Mouse (Mus musculus) neural tube, embryonic 15.5 days (tissue): Measurements from ENCODE around the gene Gm30083. TPM values are rescaled to one million over a fixed set of nuclear protein-coding genes. Genes with fewer than 3 reads are reported as not detected.

Source experiments
- ATAC-seq: fragments of 200-750 bp; cut with Nextera tagmentation; 2 replicates; pipeline ENCODE4 v1.8.0; 2017; ENCODE audit warnings: mild to moderate bottlenecking, moderate TSS enrichment, moderate library complexity; ENCODE audit not compliant: low FRiP score
- H3K27ac ChIP-seq: fragments of 300-500 bp; sonication (generic); replicated peaks from 2 replicates; pipeline ENCODE4 v1.5.1; 2015; ENCODE audit warnings: mild to moderate bottlenecking, inconsistent platforms
- H3K27me3 ChIP-seq: fragments of 300-500 bp; sonication (generic); replicated peaks from 2 replicates; pipeline ENCODE4 v1.6.1; 2015; ENCODE audit warnings: inconsistent platforms
- H3K36me3 ChIP-seq: fragments of 300-500 bp; sonication (generic); 2 replicates; pipeline ENCODE4 v1.6.1; 2015; ENCODE audit warnings: inconsistent platforms
- H3K4me1 ChIP-seq: fragments of 300-500 bp; sonication (generic); 2 replicates; pipeline ENCODE4 v1.6.1; 2015; ENCODE audit warnings: inconsistent platforms
- H3K4me2 ChIP-seq: fragments of 300-500 bp; sonication (generic); 2 replicates; pipeline ENCODE4 v1.6.1; 2015; ENCODE audit warnings: inconsistent platforms, mild to moderate bottlenecking, moderate library complexity
- H3K4me3 ChIP-seq: fragments of 300-500 bp; sonication (generic); replicated peaks from 2 replicates; pipeline ENCODE4 v1.5.1; 2015; ENCODE audit warnings: mild to moderate bottlenecking, inconsistent platforms
- H3K9ac ChIP-seq: fragments of 300-500 bp; sonication (generic); replicated peaks from 2 replicates; pipeline ENCODE4 v1.6.1; 2015; ENCODE audit warnings: mild to moderate bottlenecking, inconsistent platforms
- H3K9me3 ChIP-seq: fragments of 300-500 bp; sonication (generic); replicated peaks from 2 replicates; pipeline ENCODE4 v1.6.1; 2016; ENCODE audit warnings: inconsistent platforms
- WGBS: fragments of 180-500 bp; shearing (Covaris S2); methylation state at CpG from one replicate; pipeline ENCODE4 v1.1.7; 2015; ENCODE audit warnings: mixed read lengths; 5-methylcytosine and 5-hydroxymethylcytosine counted together
- polyA plus RNA-seq: library from polyadenylated mRNA; unstranded; fragments of >200 nt; fragmentation: Nextera tagmentation; extraction: Ambion mirVana; gene quantifications from 2 replicates; pipeline ENCODE4 v1.2.1, GENCODE M21; 2015

Gene Gm30083
- not detected in 2 replicates for polyA plus RNA-seq

DNA sequence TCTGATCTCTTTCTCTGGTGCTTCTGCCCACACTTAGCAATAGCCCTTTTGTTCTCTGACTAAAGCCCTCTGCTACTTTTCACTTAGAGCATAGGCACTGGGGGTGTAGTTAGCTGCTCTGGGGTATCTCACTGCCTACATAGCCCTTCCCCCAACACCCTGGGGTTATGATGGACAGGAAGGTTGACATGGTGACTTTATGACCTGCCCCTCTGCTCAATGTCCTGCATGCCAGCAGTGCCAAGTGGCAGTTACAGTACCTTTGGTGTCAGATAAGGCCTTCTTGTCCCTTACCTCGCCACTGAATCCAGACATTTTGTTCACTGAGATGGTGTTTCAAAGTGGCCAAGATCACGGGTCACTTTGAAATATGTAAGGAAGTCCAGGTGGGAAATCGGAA is at the start of gene Gm30083:
TSS of gene Gm30083 (minus strand) at position 120 of the 400 bp plus-strand sequence.
- no peaks in the 10 kb centered on the region for H3K4me1 ChIP-seq
- WGBS = 91% methylated on average over 3 of the region's 3 CpGs

DNA sequence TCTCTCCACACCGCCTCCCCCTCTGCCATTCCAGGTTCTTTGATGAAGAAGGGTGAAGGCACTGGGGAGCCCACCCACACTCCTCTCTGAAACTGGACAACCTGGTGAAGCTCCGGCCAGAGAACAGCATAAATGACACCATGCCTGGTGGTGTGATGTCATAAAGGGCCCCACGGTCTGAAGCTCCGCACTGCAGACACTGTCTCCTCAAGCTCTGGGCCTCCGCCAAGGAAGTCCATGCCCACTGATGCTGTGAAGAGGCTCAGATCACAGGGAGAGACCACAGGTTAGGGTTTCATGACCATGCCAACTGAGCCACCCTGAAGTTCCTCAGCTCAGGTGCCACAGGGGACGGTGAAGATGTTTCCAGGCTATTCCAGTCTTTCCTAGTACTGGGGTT is 37.5 kb upstream of the Gm30083 start, which contains the start of gene Antxrl:
TSS of gene Antxrl (plus strand) at position 192 of the 400 bp plus-strand sequence.
- Histone ChIP-seq H3K36me3 (no peaks in the 10 kb centered on the region), H3K27me3 (no peaks in the 10 kb centered on the region), H3K9ac (no peak within 1 kb of the TSS), H3K9me3 (no peaks in the 10 kb centered on the region), H3K4me2 (no peak within 1 kb of the TSS), H3K27ac (no peak within 1 kb of the TSS), H3K4me3 (no peak within 1 kb of the TSS), H3K4me1 (no peaks in the 10 kb centered on the region)
- no peak for ATAC-seq
- 90% methylated on average over 6 of the region's 6 CpGs for WGBS

More for the DNA sequence above, at the start of gene Gm30083:
- no peak within 1 kb of the TSS for H3K27ac ChIP-seq
- H3K36me3 ChIP-seq = no peaks in the 10 kb centered on the region
- H3K4me2 ChIP-seq = no peak within 1 kb of the TSS
- no peak within 1 kb of the TSS for H3K9ac ChIP-seq
- no peak for ATAC-seq
- no peaks in the 10 kb centered on the region for H3K9me3 ChIP-seq
- no peak within 1 kb of the TSS for H3K4me3 ChIP-seq
- no peaks in the 10 kb centered on the region for H3K27me3 ChIP-seq

DNA sequence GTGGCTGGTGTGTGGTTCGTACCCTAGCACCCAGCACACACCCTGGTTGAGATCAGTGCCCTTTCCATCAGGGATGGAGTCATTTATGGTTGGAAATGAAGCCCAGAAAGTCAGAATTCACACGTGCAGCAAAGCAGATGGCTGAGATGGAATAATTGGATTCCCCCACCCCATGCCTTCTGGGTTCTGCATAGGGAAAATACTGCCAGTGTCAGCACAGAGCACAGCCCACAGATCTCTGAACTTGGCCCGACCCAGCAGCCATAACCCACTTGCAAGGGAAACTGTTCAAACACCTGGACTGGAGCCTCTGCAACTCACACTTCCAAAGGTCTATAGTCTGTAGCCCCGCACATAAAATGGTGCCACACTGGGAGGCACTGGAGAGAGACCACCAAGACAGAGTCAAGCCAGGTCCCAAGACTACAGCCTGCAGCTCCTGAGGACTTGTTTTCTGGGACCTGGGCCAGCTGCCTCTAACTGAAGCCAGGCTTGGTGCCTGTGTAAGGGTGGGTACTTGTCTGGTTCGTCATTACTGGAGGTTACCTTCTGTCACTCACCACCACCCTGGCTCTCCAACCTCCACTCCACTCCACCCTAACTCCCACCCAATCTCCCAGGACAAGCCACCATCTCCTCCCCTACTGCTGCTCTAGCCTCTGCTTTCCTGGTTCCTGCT is 35.3 kb upstream of the Gm30083 start:
- no peak overlapping the region for H3K4me2 ChIP-seq
- ATAC-seq = no peak
- WGBS = 79% methylated on average over 5 of the region's 5 CpGs
- H3K4me1 ChIP-seq = no peaks in the 10 kb centered on the region
- no peak overlapping the region for H3K4me3 ChIP-seq
- no peak overlapping the region for H3K27ac ChIP-seq
- H3K9me3 ChIP-seq = no peaks in the 10 kb centered on the region
- H3K9ac ChIP-seq = no peak overlapping the region
- H3K36me3 ChIP-seq = no peaks in the 10 kb centered on the region
- H3K27me3 ChIP-seq = no peaks in the 10 kb centered on the region

DNA sequence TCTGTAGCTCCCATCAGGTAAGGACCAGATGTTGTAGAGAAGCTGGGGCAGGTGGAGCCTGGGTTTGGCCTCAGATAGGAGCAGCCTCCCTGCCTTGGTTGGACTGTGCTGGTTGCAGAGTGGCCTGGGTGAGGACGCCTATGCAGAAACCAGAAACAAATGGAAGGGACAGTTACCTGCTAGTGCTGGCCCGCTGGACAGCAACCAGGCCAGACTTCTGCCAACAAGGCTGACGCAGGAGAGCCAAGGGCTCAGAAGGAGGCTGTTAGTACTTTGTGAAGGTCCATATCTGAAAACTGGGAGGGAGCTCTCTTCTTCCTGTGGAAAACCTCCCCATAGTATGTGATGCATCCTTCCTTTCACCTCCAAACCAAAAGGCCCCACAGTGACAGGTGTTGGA is 28.4 kb upstream of the Gm30083 start:
- ATAC-seq = no peak
- no peaks in the 10 kb centered on the region for H3K27me3 ChIP-seq
- H3K9ac ChIP-seq = no peak overlapping the region
- WGBS = 84% methylated on average over 3 of the region's 3 CpGs
- no peak overlapping the region for H3K4me2 ChIP-seq
- H3K9me3 ChIP-seq = no peaks in the 10 kb centered on the region
- no peak overlapping the region for H3K27ac ChIP-seq
- H3K4me1 ChIP-seq = no peaks in the 10 kb centered on the region
- no peak overlapping the region for H3K4me3 ChIP-seq
- H3K36me3 ChIP-seq = no peaks in the 10 kb centered on the region

DNA sequence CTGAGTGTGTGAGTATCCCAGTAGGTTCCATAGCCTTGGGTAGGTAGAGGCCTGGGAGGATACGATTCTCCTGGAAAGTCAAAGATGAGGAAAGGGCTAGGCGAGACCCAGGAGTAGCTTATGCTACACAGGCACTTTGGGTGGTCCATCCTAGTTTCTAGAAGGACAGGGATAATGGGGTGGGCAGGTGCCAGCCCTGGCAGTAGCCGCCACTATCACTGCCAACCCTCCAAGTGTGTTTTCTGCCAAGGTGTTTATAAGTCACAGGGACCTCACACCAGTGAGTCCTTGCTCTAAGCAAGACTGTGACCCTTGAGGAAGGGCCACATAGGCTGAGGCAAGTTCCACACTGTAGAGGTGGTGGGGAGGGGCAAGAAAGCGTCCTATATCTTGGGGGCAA is 26.3 kb upstream of the Gm30083 start:
- Histone ChIP-seq H3K36me3 (no peaks in the 10 kb centered on the region), H3K27ac (no peak overlapping the region), H3K4me1 (no peaks in the 10 kb centered on the region), H3K27me3 (no peaks in the 10 kb centered on the region), H3K9ac (no peak overlapping the region), H3K9me3 (no peaks in the 10 kb centered on the region), H3K4me2 (no peak overlapping the region), H3K4me3 (no peak overlapping the region)
- no peak for ATAC-seq
- 87% methylated on average over 4 of the region's 4 CpGs for WGBS

DNA sequence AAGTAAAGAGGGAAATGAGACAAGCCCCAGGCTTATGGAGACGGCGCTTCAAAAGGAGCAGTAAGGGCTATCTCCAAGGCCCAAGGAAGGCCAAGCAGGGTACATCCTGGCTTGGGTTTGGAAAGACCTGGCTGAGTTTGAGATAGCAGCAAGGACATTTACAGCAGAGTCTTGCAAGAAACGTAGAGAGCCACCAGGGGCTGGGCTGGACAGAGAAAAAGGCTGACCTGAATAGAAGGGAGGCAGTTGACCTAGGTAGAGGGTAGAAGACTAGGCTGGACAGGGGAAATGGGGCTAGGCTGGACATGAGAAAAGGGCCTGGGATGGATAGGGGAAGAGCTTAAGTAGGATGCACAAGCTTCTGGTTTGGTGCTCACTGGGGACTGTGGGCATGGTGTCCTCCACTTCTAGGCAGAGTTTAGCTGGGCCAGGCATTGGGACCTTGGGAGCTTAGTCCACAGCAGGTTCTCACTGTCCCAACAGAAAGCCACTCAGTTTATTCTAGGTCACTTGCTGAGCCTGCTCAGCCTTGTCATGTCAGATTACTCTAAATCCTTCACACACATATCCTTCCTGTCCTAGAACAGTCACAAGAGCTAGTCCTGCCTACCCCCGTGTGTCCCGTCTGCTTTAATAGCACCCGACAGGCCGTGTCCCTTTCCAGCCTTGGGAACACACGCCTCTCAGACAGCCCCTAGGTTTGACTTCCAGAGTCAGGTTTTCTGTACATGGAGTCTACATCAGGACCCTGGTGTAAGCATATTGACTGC is 19.0 kb upstream of the Gm30083 start:
- H3K4me2 ChIP-seq = no peak overlapping the region
- no peaks in the 10 kb centered on the region for H3K9me3 ChIP-seq
- WGBS = 90% methylated on average over 8 of the region's 8 CpGs
- ATAC-seq = no peak
- H3K4me3 ChIP-seq = no peak overlapping the region
- H3K4me1 ChIP-seq = no peaks in the 10 kb centered on the region
- no peaks in the 10 kb centered on the region for H3K36me3 ChIP-seq
- H3K27ac ChIP-seq = no peak overlapping the region
- no peak overlapping the region for H3K9ac ChIP-seq
- no peaks in the 10 kb centered on the region for H3K27me3 ChIP-seq

DNA sequence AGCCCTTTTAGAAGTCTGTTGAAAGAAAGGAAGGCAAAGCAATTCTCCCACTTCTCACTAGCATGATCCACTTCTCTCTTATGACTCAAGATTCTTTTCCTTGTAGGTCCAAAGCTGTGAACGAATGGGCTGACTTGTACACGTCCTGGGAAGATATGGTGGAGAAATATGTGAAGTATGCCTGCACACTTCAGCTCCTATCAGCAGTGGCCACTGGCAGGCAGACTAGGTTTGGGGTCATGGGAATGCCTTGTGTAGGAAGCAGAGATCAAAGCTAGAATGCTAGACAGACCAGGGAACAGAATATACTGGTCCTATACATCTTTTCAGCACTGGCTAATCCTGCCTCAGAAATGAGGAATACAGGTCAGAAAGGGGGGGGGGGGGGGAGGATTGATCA is 11.7 kb upstream of the Gm30083 start:
- Histone ChIP-seq H3K27me3 (no peaks in the 10 kb centered on the region), H3K27ac (no peak overlapping the region), H3K4me1 (no peaks in the 10 kb centered on the region), H3K4me2 (no peak overlapping the region), H3K4me3 (no peak overlapping the region), H3K9me3 (peaks cover 5% of the 10 kb centered on the region; the same call in 1 of the 2 replicates), H3K36me3 (no peaks in the 10 kb centered on the region), H3K9ac (no peak overlapping the region)
- no peak for ATAC-seq
- WGBS = 76% methylated on average over 2 of the region's 2 CpGs

DNA sequence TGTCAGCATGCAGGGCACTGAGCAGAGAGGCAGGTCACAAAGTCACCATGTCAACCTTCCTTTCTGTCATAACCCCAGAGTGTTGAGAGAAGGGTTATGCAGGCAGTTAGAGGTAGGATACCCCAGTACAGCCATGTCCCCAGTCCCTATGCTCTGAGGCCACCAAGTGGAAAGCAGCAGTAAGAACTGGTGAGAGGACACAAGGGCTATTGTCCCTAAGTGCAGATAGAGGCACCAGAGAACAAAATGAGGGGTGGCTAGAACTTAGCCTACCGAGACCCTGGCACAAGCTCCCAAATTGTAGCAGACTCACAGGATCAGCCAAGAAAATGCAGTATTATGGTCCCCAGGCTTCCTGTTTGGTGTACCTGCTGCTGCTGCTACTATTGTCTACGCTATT is 2.0 kb upstream of the Gm30083 start:
- Histone ChIP-seq H3K27ac (no peak overlapping the region), H3K4me3 (no peak overlapping the region), H3K4me2 (no peak overlapping the region), H3K27me3 (no peaks in the 10 kb centered on the region), H3K36me3 (no peaks in the 10 kb centered on the region), H3K4me1 (no peaks in the 10 kb centered on the region), H3K9ac (no peak overlapping the region), H3K9me3 (no peaks in the 10 kb centered on the region)
- no peak for ATAC-seq
- WGBS = 85% methylated on average over 2 of the region's 2 CpGs

DNA sequence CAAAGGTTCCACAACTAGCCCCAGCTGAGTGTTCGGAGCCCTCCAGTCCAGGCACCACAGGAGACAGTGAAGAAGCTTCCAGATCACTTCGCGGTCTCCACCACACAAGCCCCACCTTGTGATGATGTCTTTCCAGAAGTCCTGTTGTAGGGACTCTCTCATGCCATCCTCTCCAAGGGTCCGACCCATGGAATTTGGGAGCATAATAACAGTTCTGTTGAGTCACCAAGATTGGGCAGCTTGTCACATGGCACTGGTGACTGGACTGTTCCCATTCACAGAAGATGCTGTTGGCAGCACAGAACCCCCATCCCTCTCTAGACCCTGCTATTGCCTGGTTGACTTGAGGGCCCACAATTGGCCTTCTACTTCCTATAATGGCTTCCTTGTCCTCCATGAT is 1.4 kb upstream of the Gm30083 start, which contains the start of gene Gm5460:
TSS of gene Gm5460 (plus strand) at position 378 of the 400 bp plus-strand sequence.
- H3K9ac ChIP-seq = no peak within 1 kb of the TSS
- H3K36me3 ChIP-seq = no peaks in the 10 kb centered on the region
- no peaks in the 10 kb centered on the region for H3K9me3 ChIP-seq
- no peak within 1 kb of the TSS for H3K4me3 ChIP-seq
- H3K4me2 ChIP-seq = no peak within 1 kb of the TSS
- no peak for ATAC-seq
- 94% methylated on average over 4 of the region's 4 CpGs for WGBS
- H3K27me3 ChIP-seq = no peaks in the 10 kb centered on the region
- H3K4me1 ChIP-seq = no peaks in the 10 kb centered on the region
- no peak within 1 kb of the TSS for H3K27ac ChIP-seq

DNA sequence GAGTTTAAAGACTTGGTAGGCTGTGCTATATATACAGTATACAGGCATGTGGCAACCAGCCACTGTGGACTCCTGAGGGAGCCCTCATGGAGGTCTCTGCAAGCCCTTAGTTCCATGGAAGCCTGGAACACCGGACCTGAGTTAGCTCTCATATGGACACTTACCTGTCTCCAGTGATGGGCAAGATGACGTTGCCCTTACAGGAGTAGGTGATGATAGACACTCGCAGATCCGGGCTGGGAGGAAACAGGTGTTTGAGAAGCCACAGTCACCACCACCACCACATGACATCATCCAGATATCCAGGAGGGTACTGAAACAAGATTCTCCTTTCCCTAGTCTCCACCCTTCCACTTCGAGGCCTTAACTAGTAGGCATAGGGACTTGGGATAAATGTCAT is 12.6 kb downstream of the Gm30083 start:
- H3K27ac ChIP-seq = no peak overlapping the region
- WGBS = 94% methylated on average over 5 of the region's 5 CpGs
- no peak overlapping the region for H3K4me3 ChIP-seq
- H3K9me3 ChIP-seq = no peaks in the 10 kb centered on the region
- H3K36me3 ChIP-seq = no peaks in the 10 kb centered on the region
- H3K4me1 ChIP-seq = no peaks in the 10 kb centered on the region
- no peak overlapping the region for H3K9ac ChIP-seq
- no peaks in the 10 kb centered on the region for H3K27me3 ChIP-seq
- no peak for ATAC-seq
- H3K4me2 ChIP-seq = no peak overlapping the region

DNA sequence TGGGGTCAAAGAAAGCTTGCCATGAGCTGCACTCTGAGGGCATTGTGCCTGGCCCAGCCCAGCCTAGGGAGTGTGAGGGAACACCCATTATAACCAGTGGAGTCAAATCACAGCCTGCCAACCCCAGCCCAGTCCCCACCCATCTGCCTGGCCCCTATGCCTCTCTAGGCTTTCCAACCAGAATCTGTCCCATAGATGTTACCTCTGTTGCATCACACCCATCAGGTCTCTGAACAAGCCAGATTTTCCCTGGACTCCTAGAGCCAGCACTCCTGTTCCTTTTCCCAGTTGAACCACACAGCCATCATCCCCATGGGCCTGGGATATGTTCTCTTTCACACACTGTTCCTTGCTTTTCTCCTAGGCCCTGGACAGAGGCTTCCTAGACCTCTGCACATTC is 13.5 kb downstream of the Gm30083 start:
- Histone ChIP-seq H3K27ac (no peak overlapping the region), H3K9me3 (no peaks in the 10 kb centered on the region), H3K27me3 (no peaks in the 10 kb centered on the region), H3K9ac (no peak overlapping the region), H3K36me3 (no peaks in the 10 kb centered on the region), H3K4me3 (no peak overlapping the region), H3K4me1 (no peaks in the 10 kb centered on the region), H3K4me2 (no peak overlapping the region)
- no peak for ATAC-seq

DNA sequence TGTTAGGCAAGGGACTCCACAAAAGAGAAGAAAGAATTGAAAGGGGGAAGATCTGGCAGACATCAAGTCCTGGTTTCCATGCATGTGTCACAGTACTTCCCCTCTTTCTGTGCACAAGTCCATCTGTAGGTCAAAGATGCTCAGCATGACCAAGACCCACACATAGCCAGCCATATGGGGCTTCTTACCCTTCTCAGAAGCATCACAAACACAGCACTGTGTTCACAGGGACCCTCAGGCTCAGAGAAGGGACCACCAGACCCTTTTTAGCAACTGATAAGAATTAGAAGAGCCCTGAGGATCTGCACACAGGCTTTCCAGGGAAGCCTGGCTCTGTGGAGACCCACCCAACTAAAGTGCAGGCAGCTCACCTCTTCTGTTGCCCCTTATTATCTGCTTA is 14.9 kb downstream of the Gm30083 start:
- Histone ChIP-seq H3K27ac (no peak overlapping the region), H3K27me3 (no peaks in the 10 kb centered on the region), H3K9ac (no peak overlapping the region), H3K4me3 (no peak overlapping the region), H3K4me2 (no peak overlapping the region), H3K9me3 (no peaks in the 10 kb centered on the region), H3K4me1 (no peaks in the 10 kb centered on the region), H3K36me3 (no peaks in the 10 kb centered on the region)
- ATAC-seq = no peak
